Mouse (Mus musculus): ENCODE measurements around the gene Ccnb1ip1.

Ccnb1ip1 gene

GRCm38 (mm10) chr14:50784391-50785250 is 22.9 kb downstream of the Ccnb1ip1 start:
- DNase-seq (ENCODE audit: low spot score in 2 of 2) = no peak

GRCm38 (mm10) chr14:50782166-50782565 is 25.4 kb downstream of the Ccnb1ip1 start:
- DNase-seq (ENCODE audit: low spot score in 2 of 2) = no peak

GRCm38 (mm10) chr14:50771342-50771741 is 36.2 kb downstream of the Ccnb1ip1 start:
- no peak for DNase-seq (ENCODE audit: low spot score in 2 of 2)

GRCm38 (mm10) chr14:50765736-50766135 is 41.8 kb downstream of the Ccnb1ip1 start:
- DNase-seq (ENCODE audit: low spot score in 2 of 2) = no peak

- no peak for DNase-seq (ENCODE audit: low spot score in 2 of 2)
Measured at GRCm38 (mm10) chr14:50758416-50759085, 49.0 kb downstream of the Ccnb1ip1 start.

DNA sequence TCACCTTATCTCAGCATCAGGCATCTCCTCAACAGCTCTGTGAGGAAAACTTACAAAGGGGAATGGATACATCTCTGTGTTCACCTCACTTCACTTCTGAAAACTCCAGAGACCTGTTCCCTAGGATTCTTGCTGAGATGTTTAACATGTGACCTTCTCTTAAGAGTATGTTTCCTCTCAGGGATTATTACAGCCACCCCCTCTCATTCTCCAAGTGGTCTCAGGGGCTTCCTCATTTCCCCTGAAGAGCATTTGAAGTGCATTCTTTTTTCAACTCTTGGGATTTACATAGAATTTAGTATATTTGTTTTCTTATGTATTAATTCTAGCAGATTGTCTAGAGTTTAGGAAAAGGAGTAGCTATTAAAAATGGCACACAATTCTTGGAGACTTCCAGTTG is 62.5 kb downstream of the Ccnb1ip1 start, which contains the start of gene Olfr749:
Gene Olfr749, minus strand, starts transcription at position 101 of the 400 bp plus-strand sequence.
- DNase-seq (ENCODE audit: low spot score in 2 of 2) = no peak

DNA sequence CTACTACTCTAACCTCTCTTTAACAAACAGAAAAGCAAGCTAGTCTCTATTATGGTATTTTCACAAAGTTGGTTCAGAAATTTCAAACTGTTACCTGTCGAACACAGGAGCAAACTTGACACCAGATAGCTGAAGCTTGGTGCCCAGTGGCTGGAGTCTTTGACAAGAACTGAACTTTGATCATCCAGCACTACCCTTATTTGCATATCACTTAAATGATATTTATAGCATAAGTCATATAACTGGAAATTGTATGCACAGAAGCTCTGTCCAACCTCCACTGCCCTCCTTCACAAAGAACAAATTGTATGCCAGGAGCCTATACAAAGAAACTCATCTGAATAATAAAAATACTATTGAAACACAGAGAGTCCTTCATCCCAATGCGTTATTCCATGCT is 65.9 kb downstream of the Ccnb1ip1 start:
- no peak for DNase-seq (ENCODE audit: low spot score in 2 of 2)

- no peak for DNase-seq (ENCODE audit: low spot score in 2 of 2)
Measured at GRCm38 (mm10) chr14:50740334-50740733, 67.2 kb downstream of the Ccnb1ip1 start.

Data from urinary bladder, postnatal 36 days (tissue).